Mouse (Mus musculus): ENCODE data around the gene Drg2.

DNA sequence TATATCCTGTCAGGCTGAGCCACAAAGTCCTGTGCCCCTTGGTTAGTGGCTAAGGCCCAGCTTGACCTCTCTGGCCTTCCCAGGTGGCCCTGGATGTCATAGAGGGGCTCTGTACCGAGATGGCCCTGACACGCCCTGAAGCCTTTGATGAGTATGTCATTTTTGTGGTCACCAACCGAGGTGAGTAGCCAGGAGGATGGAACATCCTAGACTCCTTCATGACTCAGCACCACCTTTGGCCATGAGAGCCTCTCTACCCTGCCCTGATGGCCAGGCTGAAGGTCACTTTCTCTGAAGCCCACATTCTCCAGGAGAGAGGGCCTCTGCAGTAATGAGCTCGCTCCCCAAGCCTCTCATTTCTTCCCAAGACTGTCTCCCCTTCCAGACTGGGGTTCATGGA is 63.9 kb downstream of the Drg2 start:
- TF ChIP-seq CTCF (IDR thresholded peaks at IDR 0.05; ENCODE audit: extremely low read depth, insufficient read length, insufficient replicate concordance, low read depth, low read length) (no peak), POLR2A (IDR thresholded peaks at IDR 0.05; ENCODE audit: low read depth, low read length) (no peak)
